Mouse (Mus musculus): ENCODE results near the gene Gng7.

DNA sequence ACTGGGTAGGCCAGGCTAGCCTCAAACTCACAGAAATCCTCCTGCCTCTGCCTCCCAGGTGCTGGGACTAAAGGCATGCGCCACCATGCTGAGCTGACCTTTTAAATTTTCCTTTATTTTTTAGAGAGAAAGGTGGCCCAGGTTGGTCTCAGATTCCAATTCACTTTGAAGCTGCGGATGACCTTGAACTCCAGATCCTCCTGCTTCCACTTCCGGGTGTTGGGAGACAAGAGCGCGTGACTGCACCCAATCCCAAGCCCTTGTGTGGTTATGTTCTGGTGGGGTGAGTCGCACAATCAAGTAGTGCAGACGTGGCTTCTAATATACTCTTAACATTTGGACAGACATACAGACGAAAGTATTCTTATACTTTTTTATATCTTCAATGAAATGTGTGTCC lies 18.2 kb downstream of the Gng7 start:
- no peak for TF ChIP-seq CTCF (IDR thresholded peaks at IDR 0.05; ENCODE audit: borderline replicate concordance, control insufficient read depth, extremely low read depth, insufficient read depth, low read length, poor library complexity)
- TF ChIP-seq POLR2A (IDR thresholded peaks at IDR 0.05; ENCODE audit: control insufficient read depth, extremely low read depth, insufficient read depth, low read length, poor library complexity): no peak
